Mouse (Mus musculus) stomach, postnatal 0 days (tissue): ENCODE measurements at regions not wholly inside any gene's neighbourhood (a gene's known extent, or its start where the extent isn't known, plus 50 kb on each side); places are given as distances from the start of the nearest gene placed in this dataset.

Source experiments
- CTCF ChIP-seq: IDR thresholded peaks from 2 replicates; pipeline ENCODE4 v1.5.1; 2016; ENCODE audit warnings: antibody characterized with exemption, low read depth, mild to moderate bottlenecking, moderate library complexity
- EP300 ChIP-seq: optimal IDR thresholded peaks from 2 replicates; pipeline ENCODE3; 2016; ENCODE audit warnings: antibody characterized with exemption

DNA sequence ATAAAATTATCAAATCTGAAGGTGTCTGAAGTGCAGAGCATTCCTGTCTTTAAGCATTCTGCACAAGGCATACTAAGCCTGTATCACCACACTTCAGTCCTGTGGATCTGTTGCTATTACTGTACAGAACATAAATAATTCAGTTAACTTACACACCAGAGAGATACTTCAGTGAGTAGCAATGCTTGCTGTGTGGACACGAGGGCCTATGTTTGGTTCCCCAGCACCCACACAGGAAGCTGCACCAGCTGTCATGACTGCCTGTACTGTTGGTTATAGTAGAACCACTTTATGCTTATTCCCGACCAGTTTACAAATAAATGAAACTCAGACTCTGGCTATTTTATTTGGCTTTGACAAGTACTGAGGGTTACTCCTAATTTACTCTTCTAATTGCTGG lies 271.7 kb downstream of the Slc30a10 start:
- no peak for TF ChIP-seq CTCF
- no peak for TF ChIP-seq EP300
